Mouse (Mus musculus) T-helper 2 cell (primary cell): ENCODE results near the gene Car8.
"Not testable (repeated sequence)": the region's sequence is repeated elsewhere in the genome, so short reads cannot be mapped to it uniquely, and the experiment has no call there.

Experiments used
- in situ Hi-C: fragments of 300-600 bp; cut with MboI, MseI; formaldehyde crosslinking; loops from one replicate; pipeline ENCODE4 v1.15.1; 2025; ENCODE audit warnings: high pct_unique_total_duplicates

Car8 gene

GRCm38 (mm10) chr4:8205089-8205649, 33.7 kb downstream of the Car8 start:
- in situ Hi-C loops, result no loop called here

GRCm38 (mm10) chr4:8203367-8203766, 35.5 kb downstream of the Car8 start:
- in situ Hi-C loops, result no loop called here

GRCm38 (mm10) chr4:8201631-8202030, 37.2 kb downstream of the Car8 start:
- in situ Hi-C loops, result no loop called here

GRCm38 (mm10) chr4:8200081-8200480, 38.8 kb downstream of the Car8 start:
- in situ Hi-C loops, result no loop called here

- in situ Hi-C loops, result no loop called here
Observed at GRCm38 (mm10) chr4:8198033-8198432, 40.8 kb downstream of the Car8 start.

GRCm38 (mm10) chr4:8190441-8190840, 48.4 kb downstream of the Car8 start:
- in situ Hi-C loops, result no loop called here

- in situ Hi-C loops, result no loop called here
Observed at GRCm38 (mm10) chr4:8186921-8187687, 51.7 kb downstream of the Car8 start.

GRCm38 (mm10) chr4:8180576-8180975, 58.3 kb downstream of the Car8 start:
- in situ Hi-C loops, result no loop called here

GRCm38 (mm10) chr4:8154589-8155198, 84.1 kb downstream of the Car8 start:
- in situ Hi-C loops, result no loop called here

- in situ Hi-C loops, result not testable (repeated sequence)
Observed at GRCm38 (mm10) chr4:8153926-8154325, 84.9 kb downstream of the Car8 start.

GRCm38 (mm10) chr4:8137403-8137802, 101.4 kb downstream of the Car8 start:
- in situ Hi-C loops, result no loop called here

- in situ Hi-C loops, result no loop called here
Observed at GRCm38 (mm10) chr4:8132024-8132423, 106.8 kb downstream of the Car8 start.

GRCm38 (mm10) chr4:8113558-8113957, 125.3 kb downstream of the Car8 start:
- in situ Hi-C loops, result no loop called here

GRCm38 (mm10) chr4:8111891-8112290, 127.0 kb downstream of the Car8 start:
- in situ Hi-C loops, result no loop called here

- in situ Hi-C loops, result no loop called here
Observed at GRCm38 (mm10) chr4:8109906-8110567, 128.8 kb downstream of the Car8 start.

GRCm38 (mm10) chr4:8101466-8101865, 137.4 kb downstream of the Car8 start:
- in situ Hi-C loops, result no loop called here

- in situ Hi-C loops, result no loop called here
Observed at GRCm38 (mm10) chr4:8098084-8098483, 140.8 kb downstream of the Car8 start.

GRCm38 (mm10) chr4:8097683-8098082, 141.2 kb downstream of the Car8 start:
- in situ Hi-C loops, result no loop called here

- in situ Hi-C loops, result not testable (repeated sequence)
Observed at GRCm38 (mm10) chr4:8093566-8093965, 145.3 kb downstream of the Car8 start.
